Mouse (Mus musculus): ENCODE measurements at regions not wholly inside any gene's neighbourhood (a gene's known extent, or its start where the extent isn't known, plus 50 kb on each side); places are given as distances from the start of the nearest gene placed in this dataset.

DNA sequence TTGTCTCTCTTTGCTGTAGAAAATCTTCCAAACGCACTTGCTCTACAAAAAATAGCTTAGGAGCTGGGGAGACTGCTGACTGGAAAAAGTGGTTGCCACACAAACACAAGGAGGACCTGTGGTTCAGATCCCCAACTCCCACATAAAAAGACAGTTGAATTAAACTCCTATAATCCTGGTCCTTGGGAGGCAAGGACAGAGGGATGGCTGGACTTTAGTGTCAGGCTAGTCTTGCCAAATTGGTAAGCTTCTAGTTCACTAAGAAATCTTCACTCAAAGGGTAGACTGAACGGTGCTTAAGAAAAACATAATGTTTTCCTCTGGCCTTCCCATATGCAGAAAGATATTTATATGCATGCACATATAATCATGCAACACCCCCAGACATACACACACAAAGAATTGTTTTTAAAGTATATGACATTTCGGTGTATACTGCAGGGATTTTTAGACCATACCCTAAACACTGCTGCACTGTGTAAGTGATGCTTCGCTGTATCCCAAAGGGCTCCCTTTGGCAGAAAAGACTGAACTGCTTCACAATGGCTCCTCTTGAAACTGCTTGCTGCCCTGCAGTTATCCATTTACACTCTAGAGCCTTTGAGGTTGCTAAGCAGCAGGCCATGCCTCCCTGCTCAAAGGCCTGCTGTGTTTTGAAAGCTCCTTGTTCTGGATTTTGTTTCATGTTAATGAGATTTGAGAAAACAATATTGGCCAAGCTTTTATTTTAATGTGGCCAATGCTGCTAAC, 1299.3 kb downstream of the Zfp704 start:
- Histone ChIP-seq H3K27me3 (replicated peaks) (no peaks in the 10 kb centered on the region), H3K36me3 (replicated peaks) (no peaks in the 10 kb centered on the region), H3K4me1 (0 out of 2 replicates have a peak, but pooled peaks cover 8% of the 10 kb centered on the region), H3K4me3 (no peak overlapping the region), H3K27ac (peak overlapping the region; percentile 35), H3K4me2 (no peak overlapping the region), H3K9ac (no peak overlapping the region), H3K9me3 (no peaks in the 10 kb centered on the region)
- 19% methylated on average over 4 of the region's 4 CpGs for WGBS
- ATAC-seq (replicated peaks): peak; percentile 96

- no peak overlapping the region for H3K9ac ChIP-seq
- WGBS: 84% methylated on average over 3 of the region's 3 CpGs
Observed at GRCm38 (mm10) chr3:8307296-8307695, 1302.6 kb downstream of the Zfp704 start.

DNA sequence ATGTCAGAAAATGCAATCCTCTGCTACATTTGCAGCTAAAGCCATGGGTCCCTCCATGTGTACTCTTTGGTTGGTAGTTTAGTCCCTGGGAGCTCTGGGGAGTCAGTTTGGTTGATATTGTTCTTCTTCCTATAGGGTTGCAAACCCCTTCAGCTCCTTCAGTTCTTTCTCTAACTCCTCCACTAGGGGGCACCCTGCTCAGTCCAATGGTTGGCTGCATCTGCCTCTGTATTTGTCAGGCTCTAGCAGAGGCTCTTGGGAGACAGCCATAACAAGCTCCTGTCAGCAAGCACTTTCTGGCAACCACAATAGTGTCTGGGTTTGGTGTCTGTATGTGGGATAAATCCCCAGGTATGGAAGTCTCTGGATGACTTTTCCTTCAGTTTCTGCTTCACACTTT, 1305.1 kb downstream of the Zfp704 start:
- Histone ChIP-seq H3K9ac (no peak overlapping the region), H3K4me1 (no peaks in the 10 kb centered on the region), H3K4me3 (no peak overlapping the region), H3K4me2 (no peak overlapping the region), H3K27ac (no peak overlapping the region), H3K9me3 (no peaks in the 10 kb centered on the region), H3K36me3 (replicated peaks) (no peaks in the 10 kb centered on the region), H3K27me3 (replicated peaks) (no peaks in the 10 kb centered on the region)
- no peak for ATAC-seq (replicated peaks)

More at GRCm38 (mm10) chr3:8307296-8307695, 1302.6 kb downstream of the Zfp704 start:
- no peak overlapping the region for H3K27ac ChIP-seq
- no peaks in the 10 kb centered on the region for H3K9me3 ChIP-seq
- no peaks in the 10 kb centered on the region for H3K36me3 ChIP-seq (replicated peaks)
- 0 out of 2 replicates have a peak, but pooled peaks cover 8% of the 10 kb centered on the region for H3K4me1 ChIP-seq
- no peak for ATAC-seq (replicated peaks)
- H3K27me3 ChIP-seq (replicated peaks): no peaks in the 10 kb centered on the region
- no peak overlapping the region for H3K4me3 ChIP-seq
- H3K4me2 ChIP-seq: no peak overlapping the region

DNA sequence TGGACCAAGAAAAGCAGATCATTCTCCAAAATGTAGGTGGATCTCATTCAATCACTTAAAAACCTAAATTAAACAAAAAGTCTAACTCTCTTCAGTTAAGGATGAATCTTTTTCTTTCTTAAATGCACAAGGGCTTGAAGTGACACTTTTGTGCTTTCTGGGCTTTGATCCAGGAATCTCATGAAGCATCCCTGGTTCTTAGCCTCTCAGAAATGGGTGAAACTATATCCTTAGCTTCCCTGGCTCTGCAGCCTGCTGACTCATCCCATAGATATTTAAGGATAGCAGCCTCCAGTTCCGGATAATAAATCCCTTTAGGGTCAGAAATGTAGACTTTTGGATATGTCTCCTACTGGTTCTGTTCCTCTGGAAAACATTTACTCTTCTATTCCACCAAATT, 1316.8 kb downstream of the Zfp704 start:
- H3K27me3 ChIP-seq (replicated peaks): no peaks in the 10 kb centered on the region
- H3K9me3 ChIP-seq: no peaks in the 10 kb centered on the region
- no peak for ATAC-seq (replicated peaks)
- H3K4me1 ChIP-seq: no peaks in the 10 kb centered on the region
- H3K36me3 ChIP-seq (replicated peaks): no peaks in the 10 kb centered on the region
- no peak overlapping the region for H3K4me2 ChIP-seq
- no peak overlapping the region for H3K27ac ChIP-seq
- H3K4me3 ChIP-seq: no peak overlapping the region
- whole genome bisulfite sequencing: 82% methylated on average over 1 of the region's 1 CpGs
- H3K9ac ChIP-seq: no peak overlapping the region

DNA sequence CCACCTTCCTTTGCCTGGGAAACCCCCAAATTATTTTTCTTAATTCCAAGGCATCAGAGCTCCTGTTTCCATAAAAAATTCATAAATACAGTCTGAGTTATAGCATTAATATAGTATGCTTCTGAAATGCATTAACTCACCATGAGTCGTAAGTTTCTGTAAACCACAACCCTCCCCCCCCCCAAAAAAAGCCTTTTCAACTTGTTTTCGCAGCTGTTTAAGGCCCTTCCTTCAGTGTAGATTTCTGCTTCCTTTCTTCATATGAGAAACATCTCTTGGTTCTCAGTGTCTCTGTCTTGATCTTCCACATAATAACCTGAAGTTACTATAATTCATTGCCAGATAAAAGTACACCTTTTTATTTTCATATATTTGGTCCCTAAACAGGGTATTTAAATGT, 1320.3 kb downstream of the Zfp704 start:
- ATAC-seq (replicated peaks): no peak
- H3K27me3 ChIP-seq (replicated peaks): no peaks in the 10 kb centered on the region
- H3K36me3 ChIP-seq (replicated peaks): no peaks in the 10 kb centered on the region
- H3K4me2 ChIP-seq: no peak overlapping the region
- H3K27ac ChIP-seq: no peak overlapping the region
- 83% methylated on average over 2 of the region's 2 CpGs for WGBS
- no peak overlapping the region for H3K4me3 ChIP-seq
- H3K4me1 ChIP-seq: no peaks in the 10 kb centered on the region
- no peaks in the 10 kb centered on the region for H3K9me3 ChIP-seq
- H3K9ac ChIP-seq: no peak overlapping the region

DNA sequence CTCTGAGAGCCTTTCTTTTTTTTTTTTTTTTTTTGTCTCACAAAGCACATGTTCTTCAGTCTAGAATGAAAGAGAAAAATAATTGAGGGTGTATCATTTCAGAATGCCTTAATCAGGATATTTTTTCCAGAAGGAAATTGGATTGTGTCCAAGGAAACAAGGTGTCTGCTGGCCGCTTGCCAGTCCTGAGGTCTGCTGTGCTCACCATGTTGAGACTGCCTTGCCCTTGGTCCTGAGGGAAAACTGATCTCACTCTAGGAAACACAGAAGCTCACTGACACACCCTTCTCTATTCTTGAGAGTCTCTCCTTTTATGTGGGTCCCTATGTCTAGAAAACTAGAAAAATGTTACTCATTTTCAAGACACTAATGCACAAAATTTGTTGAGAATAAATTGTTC, 1321.4 kb downstream of the Zfp704 start:
- H3K4me1 ChIP-seq: no peaks in the 10 kb centered on the region
- H3K27me3 ChIP-seq (replicated peaks): no peaks in the 10 kb centered on the region
- H3K27ac ChIP-seq: no peak overlapping the region
- ATAC-seq (replicated peaks): no peak
- no peaks in the 10 kb centered on the region for H3K9me3 ChIP-seq
- H3K36me3 ChIP-seq (replicated peaks): no peaks in the 10 kb centered on the region
- H3K4me3 ChIP-seq: no peak overlapping the region
- no peak overlapping the region for H3K9ac ChIP-seq
- H3K4me2 ChIP-seq: no peak overlapping the region
- 69% methylated on average over 1 of the region's 1 CpGs for WGBS

GRCm38 (mm10) chr3:8284655-8285428, 1325.0 kb downstream of the Zfp704 start:
- H3K4me1 ChIP-seq: no peaks in the 10 kb centered on the region
- no peaks in the 10 kb centered on the region for H3K27me3 ChIP-seq (replicated peaks)
- H3K4me3 ChIP-seq: no peak overlapping the region
- no peak overlapping the region for H3K4me2 ChIP-seq
- H3K9ac ChIP-seq: no peak overlapping the region
- no peaks in the 10 kb centered on the region for H3K9me3 ChIP-seq
- no peak overlapping the region for H3K27ac ChIP-seq
- WGBS: 63% methylated on average over 14 of the region's 14 CpGs
- ATAC-seq (replicated peaks): peak; percentile 37; the same call in 1 of the 2 replicates
- no peaks in the 10 kb centered on the region for H3K36me3 ChIP-seq (replicated peaks)

- Histone ChIP-seq H3K9me3 (no peaks in the 10 kb centered on the region), H3K36me3 (replicated peaks) (no peaks in the 10 kb centered on the region), H3K4me1 (no peaks in the 10 kb centered on the region), H3K4me2 (no peak overlapping the region), H3K9ac (no peak overlapping the region), H3K27ac (no peak overlapping the region), H3K4me3 (no peak overlapping the region), H3K27me3 (replicated peaks) (no peaks in the 10 kb centered on the region)
- no peak for ATAC-seq (replicated peaks)
- 67% methylated on average over 2 of the region's 2 CpGs for WGBS
Observed at GRCm38 (mm10) chr3:8282411-8282810, 1327.5 kb downstream of the Zfp704 start.

- no peak overlapping the region for H3K9ac ChIP-seq
- no peak for ATAC-seq (replicated peaks)
- H3K36me3 ChIP-seq (replicated peaks): no peaks in the 10 kb centered on the region
- H3K27me3 ChIP-seq (replicated peaks): no peaks in the 10 kb centered on the region
- 78% methylated on average over 1 of the region's 1 CpGs for WGBS
- no peaks in the 10 kb centered on the region for H3K4me1 ChIP-seq
- no peak overlapping the region for H3K4me3 ChIP-seq
- no peak overlapping the region for H3K4me2 ChIP-seq
- no peak overlapping the region for H3K27ac ChIP-seq
- no peaks in the 10 kb centered on the region for H3K9me3 ChIP-seq
Observed at GRCm38 (mm10) chr3:8276661-8277060, 1333.2 kb downstream of the Zfp704 start.

DNA sequence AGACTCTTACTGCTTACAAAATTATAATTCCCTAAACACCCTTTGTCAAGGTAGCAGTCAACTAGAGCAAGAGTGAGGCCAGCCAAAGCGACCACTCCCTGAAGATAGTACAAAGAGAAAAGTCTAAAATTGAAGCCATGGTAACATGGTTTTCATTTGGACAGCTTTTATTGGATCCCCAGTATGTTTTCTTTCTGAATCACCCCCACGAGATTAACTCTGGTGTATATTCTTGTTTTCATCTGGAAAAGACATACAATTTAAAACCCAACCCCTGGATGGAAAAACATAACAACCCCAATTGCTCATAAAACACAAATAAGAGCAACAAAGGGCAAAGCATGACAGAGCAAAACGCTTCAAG, 1339.0 kb downstream of the Zfp704 start:
- Histone ChIP-seq H3K9ac (no peak overlapping the region), H3K9me3 (no peaks in the 10 kb centered on the region), H3K36me3 (replicated peaks) (no peaks in the 10 kb centered on the region), H3K27me3 (replicated peaks) (no peaks in the 10 kb centered on the region), H3K4me1 (no peaks in the 10 kb centered on the region), H3K4me3 (no peak overlapping the region), H3K27ac (no peak overlapping the region), H3K4me2 (no peak overlapping the region)
- ATAC-seq (replicated peaks): no peak
- WGBS: 82% methylated on average over 3 of the region's 3 CpGs

DNA sequence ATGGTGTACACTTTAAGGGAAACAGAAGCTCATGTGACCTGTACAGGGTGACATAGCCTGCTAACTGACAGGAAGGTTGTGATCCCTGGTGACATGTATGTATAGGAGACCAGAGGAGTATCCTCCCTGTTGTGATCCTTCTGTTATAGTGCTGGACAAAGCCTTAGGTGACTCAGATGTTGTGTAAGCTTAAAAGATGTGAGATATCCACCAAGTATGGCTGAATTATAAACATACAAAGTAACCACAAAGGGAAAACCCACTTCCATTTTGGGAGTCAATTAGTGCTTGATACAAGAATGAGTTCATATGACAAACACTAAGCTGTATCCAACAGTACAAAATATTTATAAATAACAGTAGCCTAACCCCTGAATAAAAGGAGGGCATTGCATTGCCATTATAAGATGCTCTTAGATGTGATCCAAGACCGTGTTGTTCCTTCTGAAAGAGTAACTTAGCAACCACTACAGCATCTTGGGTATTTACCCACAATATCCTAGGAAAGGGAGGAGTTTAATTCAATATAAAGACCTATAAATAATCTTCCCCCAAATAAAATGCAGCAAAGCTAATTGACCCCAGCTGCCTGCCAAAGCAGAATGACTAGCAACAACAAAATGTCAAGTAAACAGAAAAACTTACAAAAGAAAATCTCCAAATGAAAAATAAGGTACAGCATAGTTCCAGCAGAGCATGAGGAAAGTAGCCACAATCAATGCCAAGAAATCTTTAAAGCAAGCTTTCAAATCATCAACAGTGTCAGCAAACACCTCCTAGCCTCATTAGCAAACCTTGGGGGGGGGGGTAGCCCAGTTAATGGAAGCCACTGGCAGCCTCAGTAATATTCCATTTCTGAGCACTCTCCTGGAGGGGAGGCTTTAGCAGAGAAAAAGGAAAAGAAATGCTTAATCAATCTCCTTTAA, 1339.6 kb downstream of the Zfp704 start:
- Histone ChIP-seq H3K4me2 (no peak overlapping the region), H3K4me1 (no peaks in the 10 kb centered on the region), H3K27ac (no peak overlapping the region), H3K9me3 (no peaks in the 10 kb centered on the region), H3K4me3 (no peak overlapping the region), H3K27me3 (replicated peaks) (no peaks in the 10 kb centered on the region), H3K9ac (no peak overlapping the region), H3K36me3 (replicated peaks) (no peaks in the 10 kb centered on the region)
- ATAC-seq (replicated peaks): no peak
- WGBS: 32% methylated on average over 1 of the region's 1 CpGs

- Histone ChIP-seq H3K9me3 (no peaks in the 10 kb centered on the region), H3K4me1 (no peaks in the 10 kb centered on the region), H3K4me3 (no peak overlapping the region), H3K4me2 (no peak overlapping the region), H3K27me3 (replicated peaks) (no peaks in the 10 kb centered on the region), H3K36me3 (replicated peaks) (no peaks in the 10 kb centered on the region), H3K9ac (no peak overlapping the region), H3K27ac (no peak overlapping the region)
- no peak for ATAC-seq (replicated peaks)
- 86% methylated on average over 3 of the region's 3 CpGs for whole genome bisulfite sequencing
Observed at GRCm38 (mm10) chr3:8265783-8266182, 1344.1 kb downstream of the Zfp704 start.

All from midbrain, embryonic 15.5 days (tissue).